Mouse (Mus musculus): Measurements from ENCODE around the gene Ttll12. TPM values are rescaled to one million over a fixed set of nuclear protein-coding genes. Genes with fewer than 3 reads are reported as not detected.
A peak's percentile ranks its signal among the peaks of the same experiment; 100 is the strongest.

The Ttll12 gene
- total and polyA plus RNA-seq, 3 experiments = 4.5 to 9.9 (median 5.5) TPM

GRCm38 (mm10) chr15:83636759-83637158 lies 41.8 kb upstream of the Ttll12 start:
- TF ChIP-seq CTCF (IDR thresholded peaks at IDR 0.05) = no peak
- no peak for TF ChIP-seq POLR2A (IDR thresholded peaks at IDR 0.05; ENCODE audit: insufficient read depth, low read depth, low read length)
- no peak for TF ChIP-seq EP300 (IDR thresholded peaks at IDR 0.05; ENCODE audit: insufficient read depth, low read depth, low read length)
- 69% methylated on average over 6 of the region's 6 CpGs for WGBS
- Histone ChIP-seq H3K79me2 (replicated peaks; ENCODE audit: control insufficient read depth, insufficient read depth, low read length) (no peaks in the 10 kb centered on the region), H3K4me1 (ENCODE audit: control insufficient read depth, insufficient read depth, low read length) (no peaks in the 10 kb centered on the region), H3K4me3 (no peak overlapping the region), H3K27me3 (ENCODE audit: control insufficient read depth, insufficient read depth, low read length) (no peaks in the 10 kb centered on the region), H3K9ac (ENCODE audit: low read depth, low read length) (no peak overlapping the region), H3K36me3 (ENCODE audit: control insufficient read depth, insufficient read depth, low read length) (no peaks in the 10 kb centered on the region), H3K27ac (no peak overlapping the region)
- no peak for DNase-seq
- intact Hi-C loops (cut with DNase I) = loop anchor here (10.0 kb wide), 1 partner anchor 418 kb away; no protein-coding TSS in a partner anchor

- Histone ChIP-seq H3K36me3 (ENCODE audit: control insufficient read depth, insufficient read depth, low read length) (no peaks in the 10 kb centered on the region), H3K4me1 (ENCODE audit: control insufficient read depth, insufficient read depth, low read length) (no peaks in the 10 kb centered on the region), H3K79me2 (replicated peaks; ENCODE audit: control insufficient read depth, insufficient read depth, low read length) (no peaks in the 10 kb centered on the region), H3K27ac (no peak overlapping the region), H3K4me3 (no peak overlapping the region), H3K27me3 (ENCODE audit: control insufficient read depth, insufficient read depth, low read length) (no peaks in the 10 kb centered on the region), H3K9ac (ENCODE audit: low read depth, low read length) (no peak overlapping the region)
- intact Hi-C loops (cut with DNase I) = loop anchor here (10.0 kb wide), 1 partner anchor 420 kb away; no protein-coding TSS in a partner anchor
- 55% methylated on average over 3 of the region's 3 CpGs for WGBS
- no peak for DNase-seq
- TF ChIP-seq EP300 (IDR thresholded peaks at IDR 0.05; ENCODE audit: insufficient read depth, low read depth, low read length) (no peak), POLR2A (IDR thresholded peaks at IDR 0.05; ENCODE audit: insufficient read depth, low read depth, low read length) (no peak), CTCF (IDR thresholded peaks at IDR 0.05) (no peak)
Measured at GRCm38 (mm10) chr15:83635251-83635650, 40.3 kb upstream of the Ttll12 start.

GRCm38 (mm10) chr15:83634076-83634475 lies 39.1 kb upstream of the Ttll12 start:
- 10% methylated on average over 1 of the region's 1 CpGs for WGBS
- Histone ChIP-seq H3K4me3 (no peak overlapping the region), H3K27me3 (ENCODE audit: control insufficient read depth, insufficient read depth, low read length) (no peaks in the 10 kb centered on the region), H3K79me2 (replicated peaks; ENCODE audit: control insufficient read depth, insufficient read depth, low read length) (no peaks in the 10 kb centered on the region), H3K4me1 (ENCODE audit: control insufficient read depth, insufficient read depth, low read length) (no peaks in the 10 kb centered on the region), H3K36me3 (ENCODE audit: control insufficient read depth, insufficient read depth, low read length) (no peaks in the 10 kb centered on the region), H3K9ac (ENCODE audit: low read depth, low read length) (no peak overlapping the region), H3K27ac (no peak overlapping the region)
- peak; percentile 73 for TF ChIP-seq CTCF (IDR thresholded peaks at IDR 0.05)
- no peak for TF ChIP-seq EP300 (IDR thresholded peaks at IDR 0.05; ENCODE audit: insufficient read depth, low read depth, low read length)
- intact Hi-C loops (cut with DNase I) = loop anchor here (10.0 kb wide), 1 partner anchor 421 kb away; no protein-coding TSS in a partner anchor
- DNase-seq = no peak

GRCm38 (mm10) chr15:83631071-83631470 lies 36.1 kb upstream of the Ttll12 start:
- intact Hi-C loops (cut with DNase I) = loop anchor here (10.0 kb wide), 1 partner anchor 424 kb away; no protein-coding TSS in a partner anchor
- H3K36me3 ChIP-seq (ENCODE audit: control insufficient read depth, insufficient read depth, low read length) = no peaks in the 10 kb centered on the region
- TF ChIP-seq POLR2A (IDR thresholded peaks at IDR 0.05; ENCODE audit: insufficient read depth, low read depth, low read length) (no peak), CTCF (IDR thresholded peaks at IDR 0.05) (no peak), EP300 (IDR thresholded peaks at IDR 0.05; ENCODE audit: insufficient read depth, low read depth, low read length) (no peak)
- no peaks in the 10 kb centered on the region for H3K4me1 ChIP-seq (ENCODE audit: control insufficient read depth, insufficient read depth, low read length)
- H3K4me3 ChIP-seq = no peak overlapping the region
- H3K79me2 ChIP-seq (replicated peaks; ENCODE audit: control insufficient read depth, insufficient read depth, low read length) = no peaks in the 10 kb centered on the region
- no peak overlapping the region for H3K9ac ChIP-seq (ENCODE audit: low read depth, low read length)
- H3K27ac ChIP-seq = no peak overlapping the region
- 75% methylated on average over 7 of the region's 7 CpGs for WGBS
- no peaks in the 10 kb centered on the region for H3K27me3 ChIP-seq (ENCODE audit: control insufficient read depth, insufficient read depth, low read length)
- no peak for DNase-seq

- Histone ChIP-seq H3K9ac (ENCODE audit: low read depth, low read length) (no peak overlapping the region), H3K27me3 (ENCODE audit: control insufficient read depth, insufficient read depth, low read length) (no peaks in the 10 kb centered on the region), H3K4me3 (no peak overlapping the region), H3K79me2 (replicated peaks; ENCODE audit: control insufficient read depth, insufficient read depth, low read length) (no peaks in the 10 kb centered on the region), H3K27ac (no peak overlapping the region), H3K4me1 (ENCODE audit: control insufficient read depth, insufficient read depth, low read length) (no peaks in the 10 kb centered on the region), H3K36me3 (ENCODE audit: control insufficient read depth, insufficient read depth, low read length) (no peaks in the 10 kb centered on the region)
- no peak for DNase-seq
- WGBS = 73% methylated on average over 3 of the region's 3 CpGs
- TF ChIP-seq POLR2A (IDR thresholded peaks at IDR 0.05; ENCODE audit: insufficient read depth, low read depth, low read length) = no peak
- peak; percentile 19; the same call in 1 of the 2 replicates for TF ChIP-seq CTCF (IDR thresholded peaks at IDR 0.05)
- intact Hi-C loops (cut with DNase I) = loop anchor here (10.0 kb wide), 1 partner anchor 425 kb away; no protein-coding TSS in a partner anchor
Measured at GRCm38 (mm10) chr15:83629716-83630115, 34.8 kb upstream of the Ttll12 start.

GRCm38 (mm10) chr15:83626142-83626645 lies 31.2 kb upstream of the Ttll12 start:
- Histone ChIP-seq H3K27ac (no peak overlapping the region), H3K4me3 (no peak overlapping the region), H3K36me3 (ENCODE audit: control insufficient read depth, insufficient read depth, low read length) (no peaks in the 10 kb centered on the region), H3K79me2 (replicated peaks; ENCODE audit: control insufficient read depth, insufficient read depth, low read length) (no peaks in the 10 kb centered on the region), H3K4me1 (ENCODE audit: control insufficient read depth, insufficient read depth, low read length) (no peaks in the 10 kb centered on the region), H3K27me3 (ENCODE audit: control insufficient read depth, insufficient read depth, low read length) (no peaks in the 10 kb centered on the region), H3K9ac (ENCODE audit: low read depth, low read length) (no peak overlapping the region)
- 92% methylated on average over 2 of the region's 2 CpGs for whole genome bisulfite sequencing
- DNase-seq = no peak
- TF ChIP-seq POLR2A (IDR thresholded peaks at IDR 0.05; ENCODE audit: insufficient read depth, low read depth, low read length) = no peak
- TF ChIP-seq CTCF (IDR thresholded peaks at IDR 0.05) = no peak
- TF ChIP-seq EP300 (IDR thresholded peaks at IDR 0.05; ENCODE audit: insufficient read depth, low read depth, low read length) = no peak
- intact Hi-C loops (cut with DNase I) = no loop called here
